Mouse (Mus musculus): ENCODE measurements around the gene Fchsd2.

GRCm38 (mm10) chr7:101231458-101231857, 138.8 kb downstream of the Fchsd2 start:
- TF ChIP-seq CTCF (IDR thresholded peaks at IDR 0.05; ENCODE audit: low read depth) (peak; percentile 50; the same call in 1 of the 2 replicates), EP300 (IDR thresholded peaks at IDR 0.05; ENCODE audit: low read depth) (no peak)
